Mouse (Mus musculus) myocyte (in vitro differentiated cells): Measurements from ENCODE around the gene Sec23b.

Source experiments
- CEBPB ChIP-seq: IDR thresholded peaks from 2 replicates; pipeline ENCODE4 v1.6.1; 2011; ENCODE audit warnings: mild to moderate bottlenecking, moderate library complexity; ENCODE audit not compliant: poor library complexity, insufficient read depth, severe bottlenecking
- E2F4 ChIP-seq: IDR thresholded peaks from one replicate; pipeline ENCODE4 v1.6.1; 2011; ENCODE audit warnings: mild to moderate bottlenecking, control low read depth, moderate library complexity; ENCODE audit not compliant: insufficient read depth
- MAX ChIP-seq: IDR thresholded peaks from one replicate; pipeline ENCODE4 v1.6.1; 2011; ENCODE audit warnings: low read depth, mild to moderate bottlenecking, control low read depth
- MYOG ChIP-seq, 3 experiments: IDR thresholded peaks; one replicate each; pipeline ENCODE4 v1.6.1; 2011; ENCODE audit warnings: control low read depth in 2 of 3, low read depth in 2 of 3, mild to moderate bottlenecking in 2 of 3; ENCODE audit not compliant: insufficient read length in 2 of 3, control insufficient read depth in 1 of 3, insufficient read depth in 1 of 3
- POLR2A ChIP-seq: IDR thresholded peaks from one replicate; pipeline ENCODE4 v1.6.1; 2011; ENCODE audit warnings: low read depth, mild to moderate bottlenecking, control low read depth, moderate library complexity; ENCODE audit not compliant: insufficient read length
- POLR2AphosphoS2 ChIP-seq: IDR thresholded peaks from one replicate; pipeline ENCODE4 v1.6.1; 2011; ENCODE audit warnings: low read depth, control low read depth; ENCODE audit not compliant: insufficient read length
- SRF ChIP-seq: IDR thresholded peaks from one replicate; pipeline ENCODE4 v1.6.1; 2011; ENCODE audit warnings: low read depth; ENCODE audit not compliant: control insufficient read depth, insufficient read length
- USF1 ChIP-seq: IDR thresholded peaks from one replicate; pipeline ENCODE4 v1.6.1; 2011; ENCODE audit warnings: low read depth, mild to moderate bottlenecking, control low read depth, moderate library complexity

GRCm38 (mm10) chr2:144621491-144621890 lies 65.5 kb downstream of the Sec23b start:
- TF ChIP-seq MAX (no peak), SRF (no peak), POLR2A (no peak), MYOG (IDR thresholded peaks at IDR 0.05; ENCODE audit: control insufficient read depth in 1 of 3, insufficient read depth in 1 of 3, insufficient read length in 2 of 3, low read depth in 2 of 3) (no peak), POLR2AphosphoS2 (no peak), E2F4 (no peak), CEBPB (no peak), USF1 (no peak)
